Mouse (Mus musculus) lung, adult 2 months (tissue): ENCODE data around the gene Xpr1. TPM values are rescaled to one million over a fixed set of nuclear protein-coding genes. Genes with fewer than 3 reads are reported as not detected.

Source experiments
- DNase-seq: peaks from one replicate; pipeline ENCODE4 v3.0.0; 2022
- H3K4me1 ChIP-seq: fragments of 200-500 bp; 2 replicates; pipeline ENCODE4 v1.6.1; 2011; ENCODE audit warnings: low read length; ENCODE audit not compliant: control insufficient read depth, insufficient read depth
- H3K4me3 ChIP-seq: fragments of 200-500 bp; replicated peaks from 2 replicates; pipeline ENCODE3; 2011; ENCODE audit warnings: low read depth, mild to moderate bottlenecking, control low read depth, low read length; ENCODE audit errors: extremely low read depth
- CTCF ChIP-seq: fragments of 200-500 bp; IDR thresholded peaks from 2 replicates; pipeline ENCODE4 v1.5.1; 2011; ENCODE audit warnings: mild to moderate bottlenecking, low read length, control low read depth; ENCODE audit not compliant: insufficient read depth
- POLR2A ChIP-seq: fragments of 200-500 bp; IDR thresholded peaks from 2 replicates; pipeline ENCODE4 v1.6.1; 2011; ENCODE audit warnings: low read depth, mild to moderate bottlenecking, control low read depth, low read length, borderline replicate concordance; ENCODE audit errors: extremely low read depth
- WGBS: fragments of 180-500 bp; shearing (Covaris S2); methylation state at CpG from one replicate; pipeline ENCODE4 v1.1.7; 2018; 5-methylcytosine and 5-hydroxymethylcytosine counted together
- polyA plus RNA-seq: library from polyadenylated mRNA; depleted of rRNA; stranded (reverse); fragments of >200 nt; gene quantifications from 2 replicates; pipeline ENCODE4 v1.2.3, GENCODE M21; 2012; rRNA removed

Gene Xpr1
- polyA plus RNA-seq, 1 experiment = 11.4 TPM

DNA sequence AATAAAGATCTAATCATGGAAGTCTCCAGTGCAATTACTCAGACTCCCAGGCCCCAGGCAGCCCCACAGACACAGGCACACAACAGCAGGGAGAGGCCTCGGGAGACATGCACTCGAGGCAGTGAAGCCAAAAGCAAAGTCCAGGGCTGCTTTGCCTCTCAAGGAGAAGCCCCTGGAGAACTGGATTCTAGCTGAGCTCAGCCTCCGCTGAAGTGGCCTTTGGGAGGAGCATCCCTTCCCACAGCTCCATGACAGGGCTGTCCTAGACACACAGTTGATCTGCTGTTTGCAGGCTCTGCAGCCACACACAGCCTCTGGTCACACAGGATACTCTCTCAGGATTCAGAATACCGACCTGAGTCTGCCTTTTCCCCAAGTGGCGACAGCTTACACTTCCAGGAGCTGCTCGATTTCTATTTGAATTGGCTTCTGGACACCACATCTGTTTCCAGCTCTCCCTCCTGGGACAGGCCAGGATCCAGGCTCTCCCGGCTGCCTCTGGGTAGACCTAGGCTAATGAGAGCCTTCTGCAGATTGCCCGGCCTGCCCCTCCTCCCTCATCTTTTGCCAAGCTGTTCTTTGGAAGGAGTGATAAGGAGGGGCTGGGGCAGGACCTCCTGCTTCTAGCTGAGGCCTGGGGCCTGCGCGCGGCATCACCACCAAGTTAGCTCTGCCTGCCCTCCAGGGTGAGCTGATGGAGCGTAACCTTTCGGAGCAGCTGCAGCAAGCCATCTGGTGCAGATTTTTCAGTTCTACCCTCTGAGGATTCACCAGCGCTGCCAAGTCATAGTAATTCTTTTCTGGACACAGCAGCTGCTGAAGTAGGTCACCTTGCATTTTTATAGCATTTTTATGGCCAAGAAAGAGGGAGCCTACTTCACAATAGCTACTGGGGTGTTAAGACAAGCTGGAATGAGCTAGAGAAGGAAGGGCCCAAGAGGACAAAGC, 187.5 kb downstream of the Xpr1 start:
- TF ChIP-seq CTCF = no peak
- no peak for TF ChIP-seq POLR2A
- WGBS = 52% methylated on average over 14 of the region's 14 CpGs
- no peak for DNase-seq
- Histone ChIP-seq H3K4me3 (no peak overlapping the region), H3K4me1 (no peaks in the 10 kb centered on the region)

Other genes with a start within 250 kb of the Xpr1 start
- gene BC034090, start 173.0 kb downstream of the Xpr1 start, polyA plus RNA-seq = 9.3 and 9.9 TPM in 2 replicates
- gene Acbd6, start 140.7 kb upstream of the Xpr1 start, polyA plus RNA-seq = 73.4 and 164 TPM in 2 replicates